Mouse (Mus musculus): ENCODE data around the gene Sft2d2.
A peak's percentile ranks its signal among the peaks of the same experiment; 100 is the strongest.

Gene Sft2d2

DNA sequence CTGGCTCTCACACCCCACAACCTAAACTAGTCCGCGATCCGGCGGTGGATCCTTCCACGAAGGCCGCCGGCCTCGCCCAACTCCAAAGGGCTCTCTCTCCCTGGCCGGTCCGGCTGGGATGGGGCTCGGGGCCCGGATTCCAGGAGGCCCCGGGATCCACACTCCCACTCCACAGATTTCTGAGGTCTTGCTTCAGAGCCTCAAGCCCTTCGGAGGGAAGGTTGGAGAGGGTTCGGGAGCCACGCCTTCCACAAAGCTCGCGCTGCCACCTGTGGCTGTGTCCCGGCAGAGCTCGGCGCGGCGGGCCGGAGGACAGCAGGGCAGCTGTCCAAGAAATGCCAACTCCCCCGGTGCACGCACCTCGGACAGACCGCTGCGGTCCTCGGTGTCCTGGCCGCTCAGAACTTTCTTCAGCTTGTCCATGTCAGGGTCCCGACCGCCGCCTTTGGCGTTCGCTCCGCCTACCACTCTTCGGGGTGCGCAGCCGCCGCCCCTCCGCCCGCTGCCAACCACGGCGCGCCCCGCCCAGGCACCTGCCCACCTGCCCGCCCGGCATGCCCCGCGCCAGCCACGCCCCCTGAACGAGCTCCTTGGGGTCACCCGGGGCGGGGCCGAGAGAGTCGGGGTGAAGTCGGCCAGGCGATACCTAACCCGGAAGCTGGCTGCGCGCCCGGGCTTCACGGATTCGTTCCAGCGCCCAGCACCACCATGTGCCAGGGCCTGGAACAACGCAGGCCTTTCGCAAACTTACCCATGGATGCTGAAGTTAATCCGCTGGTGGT, at the start of gene Sft2d2:
Gene Sft2d2, minus strand, starts transcription at position 559 of the 782 bp plus-strand sequence.
- DNase-seq: peak; percentile 94 to 97

DNA sequence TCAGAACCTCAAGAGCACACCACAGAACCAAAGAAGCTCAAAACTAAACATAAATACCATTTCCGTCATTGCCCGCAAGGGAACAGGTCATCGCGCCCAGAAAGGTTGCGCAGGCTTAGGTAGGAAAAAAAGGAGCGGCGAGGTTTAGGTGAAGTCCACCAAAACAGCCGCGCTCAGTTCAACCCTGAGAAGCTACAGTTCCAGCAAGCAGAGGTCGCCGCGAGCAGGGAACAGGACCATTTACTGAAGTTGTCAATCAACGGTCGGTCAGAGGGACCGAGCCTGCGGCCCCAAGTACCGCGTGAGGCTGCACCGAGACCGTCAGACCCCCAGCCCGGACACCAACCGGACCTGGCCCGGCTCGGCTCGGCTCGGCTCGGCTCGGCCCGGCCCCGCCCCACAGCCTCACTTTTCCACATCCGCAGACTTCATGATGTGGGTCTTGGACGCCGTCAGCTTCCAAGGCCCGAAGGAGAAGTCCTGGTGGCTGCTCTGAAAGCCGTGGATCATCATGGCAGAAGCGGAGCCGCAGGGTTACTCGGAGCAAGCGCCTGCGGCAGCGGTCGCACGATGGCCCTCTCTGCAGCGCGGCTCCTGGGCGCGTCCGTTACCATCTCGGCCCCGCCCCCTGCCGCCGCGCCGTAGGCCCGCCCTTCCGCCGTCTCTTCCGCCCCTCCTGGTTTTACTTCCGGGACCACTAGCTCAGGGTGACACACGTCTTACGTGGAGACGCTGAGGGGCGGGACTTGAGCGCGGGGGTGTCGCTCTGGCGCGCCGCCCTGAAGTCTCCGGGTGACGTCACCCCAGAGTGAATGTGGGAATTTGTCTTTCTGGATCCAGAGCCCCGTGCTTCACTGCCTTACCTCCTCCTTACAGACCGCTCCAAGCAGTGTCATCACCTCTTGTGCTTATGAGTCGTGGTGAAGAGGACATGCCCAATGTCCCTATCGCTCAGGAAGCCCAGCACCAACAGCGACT, 42.4 kb upstream of the Sft2d2 start, which contains the start of gene Tiprl:
Gene Tiprl, minus strand, starts transcription at position 676 of the 978 bp plus-strand sequence.
- DNase-seq: peak; percentile 97

DNA sequence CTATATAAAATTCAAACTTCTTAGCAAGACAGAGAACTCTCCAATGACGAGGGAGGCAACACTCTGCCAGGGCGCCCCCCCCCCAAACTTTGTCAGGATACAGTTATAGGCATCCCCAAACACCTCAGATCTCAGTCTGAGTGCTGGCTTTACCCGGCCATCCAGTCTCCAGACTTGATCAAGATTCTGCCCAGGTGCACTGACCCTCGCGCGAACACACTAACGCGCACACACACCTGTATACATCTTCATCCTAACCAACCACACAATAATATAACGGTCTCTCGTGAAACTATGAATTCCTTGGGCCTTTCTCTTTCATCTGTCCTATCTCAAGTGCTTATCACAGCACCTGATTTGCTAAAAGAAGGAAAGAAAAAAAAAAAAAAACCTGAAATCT, 41.6 kb upstream of the Sft2d2 start:
- no peak for DNase-seq

DNA sequence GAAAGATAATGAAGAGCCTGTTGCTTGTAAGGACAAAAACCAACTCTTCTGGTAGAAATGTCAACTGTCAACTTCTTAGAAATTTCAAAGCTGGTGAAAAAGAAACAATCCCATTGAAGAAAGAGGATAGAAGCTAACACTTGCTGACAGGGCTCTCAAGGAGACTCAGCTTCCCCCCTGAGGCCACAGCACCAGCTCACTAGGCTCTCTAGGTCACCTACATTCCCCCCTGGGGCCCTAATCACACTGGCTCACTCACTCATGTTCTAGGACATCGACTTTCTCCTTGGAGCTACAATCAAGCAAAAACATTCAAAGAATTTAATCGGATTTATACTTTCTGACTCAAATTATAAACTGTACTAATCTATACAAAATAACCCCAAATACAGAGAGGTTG, 39.6 kb upstream of the Sft2d2 start:
- no peak for DNase-seq

DNA sequence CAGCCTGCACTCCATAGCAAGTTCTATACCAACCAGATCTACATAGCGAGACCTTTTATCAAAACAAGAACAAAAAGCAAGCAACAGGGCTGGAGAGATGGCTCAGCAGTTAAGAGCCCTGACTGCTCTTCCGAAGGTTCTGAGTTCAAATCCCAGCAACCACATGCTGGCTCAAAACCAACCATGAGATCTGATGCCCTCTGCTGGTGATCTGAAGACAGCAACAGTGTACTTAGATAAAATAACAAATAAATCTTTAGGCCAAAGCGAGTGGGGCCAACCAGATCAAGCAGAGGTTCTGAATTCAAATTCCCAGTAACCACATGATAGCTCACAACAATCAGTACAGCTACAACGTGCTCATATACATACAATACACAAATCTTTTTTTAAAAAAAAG, 36.5 kb upstream of the Sft2d2 start:
- no peak for DNase-seq

DNA sequence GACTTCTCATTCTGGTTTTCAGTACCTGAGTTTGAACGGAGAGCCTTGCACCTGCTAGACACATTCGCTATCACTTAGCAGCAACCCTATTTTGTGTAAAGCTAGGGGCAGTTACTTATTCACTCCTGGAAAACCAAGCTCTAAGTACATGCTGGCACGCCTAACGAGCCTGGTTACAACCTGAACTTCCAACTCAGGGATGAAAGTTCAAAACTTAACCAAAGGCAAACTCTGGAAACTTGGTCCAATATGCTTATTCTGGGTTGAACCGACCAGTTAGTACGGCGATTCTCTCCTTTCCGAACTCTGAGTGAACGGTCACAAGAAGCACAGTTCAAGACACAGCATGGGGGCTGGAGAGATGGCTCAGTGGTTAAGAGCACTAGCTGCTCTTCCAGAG, 35.3 kb upstream of the Sft2d2 start:
- no peak for DNase-seq

DNA sequence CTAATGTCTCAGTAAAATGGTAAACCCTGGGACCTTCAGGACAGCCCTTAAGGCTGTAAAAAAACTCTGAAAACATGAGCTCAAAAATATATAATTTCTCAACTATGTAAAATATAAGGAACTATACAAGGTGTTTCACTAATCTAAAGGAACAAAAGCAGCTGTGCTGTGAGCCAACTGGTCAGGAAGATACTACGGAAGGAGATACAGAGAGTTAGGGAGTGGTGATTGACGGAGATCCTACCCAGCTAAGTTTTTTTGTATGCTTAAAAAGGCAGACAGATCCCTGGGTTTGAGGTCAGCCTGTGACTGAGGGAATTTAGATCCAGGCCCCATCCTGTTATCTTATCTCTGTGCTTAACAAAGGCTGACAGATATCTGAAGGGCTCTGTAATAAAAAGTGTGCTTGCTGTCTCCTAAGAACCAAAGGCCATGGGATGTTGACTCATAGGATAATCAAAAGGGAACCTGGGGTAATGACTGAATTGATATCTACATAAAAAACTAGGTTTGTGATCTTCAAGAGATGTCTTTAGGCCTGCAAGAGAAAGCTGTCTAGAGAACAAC, 22.9 kb upstream of the Sft2d2 start:
- DNase-seq: no peak

DNA sequence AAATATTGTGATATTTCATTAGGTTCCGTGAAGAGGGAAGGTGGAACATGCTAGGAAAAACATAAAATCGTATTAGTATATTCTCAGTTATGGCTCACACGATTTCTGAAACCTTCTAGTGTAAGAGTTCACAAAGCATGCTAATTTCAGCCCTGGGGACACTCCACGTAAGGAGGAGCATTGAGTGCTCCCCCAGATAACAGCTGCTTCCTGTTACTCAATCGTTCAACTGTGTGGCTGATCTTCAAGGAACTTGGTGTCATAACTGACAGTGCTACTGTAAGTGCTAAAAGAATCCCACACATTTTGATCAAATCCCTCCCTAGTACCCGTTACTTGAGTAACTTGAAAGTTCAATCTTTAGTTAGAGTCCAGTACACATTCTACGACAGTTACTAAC, 21.6 kb upstream of the Sft2d2 start:
- DNase-seq: no peak

DNA sequence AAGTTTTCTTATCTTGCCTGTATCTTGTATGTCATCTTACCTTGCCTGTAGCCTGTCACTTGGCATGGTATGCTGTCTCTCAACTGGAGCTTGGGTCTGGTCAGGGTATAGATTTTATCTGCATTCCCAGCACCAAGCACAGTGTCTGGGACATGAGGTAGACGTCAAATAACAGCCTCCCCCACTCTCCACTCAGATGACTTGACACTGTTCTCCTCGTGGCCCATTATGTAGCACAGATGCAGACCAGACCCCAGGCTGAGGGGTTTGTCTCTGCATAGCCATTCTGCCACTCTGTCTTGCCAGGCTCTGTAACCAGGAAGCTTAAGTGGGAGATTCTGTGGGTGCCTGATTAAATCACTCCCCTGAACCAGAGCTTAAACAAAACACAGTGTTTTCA, 11.4 kb upstream of the Sft2d2 start:
- DNase-seq: no peak

DNA sequence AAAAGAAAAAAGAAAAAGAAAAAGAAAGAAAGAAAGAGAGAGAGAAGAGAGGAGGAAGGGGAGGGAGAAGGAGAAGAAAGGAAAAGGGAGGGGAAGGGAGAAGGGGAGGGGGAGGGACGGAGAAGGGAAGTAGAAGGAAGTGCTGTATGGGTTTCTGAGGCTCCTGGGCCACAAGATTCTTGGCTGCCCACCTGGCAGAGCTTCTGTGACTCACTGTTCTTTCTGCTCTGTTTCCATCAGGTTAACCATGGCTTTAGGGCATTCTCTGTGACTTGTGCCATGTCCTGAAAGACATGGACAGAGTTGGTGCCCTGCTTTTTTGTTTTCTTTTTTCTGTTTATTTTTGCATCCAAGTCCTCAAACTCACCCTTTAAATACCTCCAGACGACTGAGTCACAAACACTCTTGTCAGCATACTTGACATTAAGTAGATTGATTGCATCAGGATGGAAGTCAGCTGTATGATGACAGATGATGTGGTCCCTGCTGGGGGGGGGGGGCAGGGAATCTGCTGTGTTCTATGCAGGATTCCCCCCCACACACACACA, 9.3 kb upstream of the Sft2d2 start:
- DNase-seq: no peak

DNA sequence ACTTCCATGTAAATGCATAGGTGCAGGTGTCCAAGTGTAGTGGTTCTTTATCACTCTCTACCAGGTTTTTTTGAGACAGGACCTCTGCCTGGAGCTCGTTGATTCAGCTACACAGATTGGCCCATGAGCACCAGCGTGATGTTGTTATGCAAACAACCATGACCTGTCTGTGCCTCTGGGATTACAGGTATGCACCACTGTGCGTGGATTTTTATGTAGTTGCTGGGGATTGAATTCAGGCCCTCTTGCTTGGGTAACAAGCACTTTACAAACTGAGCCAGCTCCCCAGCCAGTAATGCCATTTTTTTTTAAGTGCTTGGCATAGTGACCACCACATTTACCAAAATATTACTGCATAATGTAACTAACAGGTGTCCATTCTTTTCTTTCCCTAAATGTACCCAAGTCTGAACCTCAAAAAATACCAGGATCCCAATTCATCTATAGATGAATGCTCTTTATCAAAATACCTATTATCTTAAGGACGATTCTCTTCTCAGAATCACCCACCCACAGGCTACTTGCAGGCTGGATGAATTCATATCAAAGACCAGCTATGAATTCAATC, 7.3 kb upstream of the Sft2d2 start:
- no peak for DNase-seq

DNA sequence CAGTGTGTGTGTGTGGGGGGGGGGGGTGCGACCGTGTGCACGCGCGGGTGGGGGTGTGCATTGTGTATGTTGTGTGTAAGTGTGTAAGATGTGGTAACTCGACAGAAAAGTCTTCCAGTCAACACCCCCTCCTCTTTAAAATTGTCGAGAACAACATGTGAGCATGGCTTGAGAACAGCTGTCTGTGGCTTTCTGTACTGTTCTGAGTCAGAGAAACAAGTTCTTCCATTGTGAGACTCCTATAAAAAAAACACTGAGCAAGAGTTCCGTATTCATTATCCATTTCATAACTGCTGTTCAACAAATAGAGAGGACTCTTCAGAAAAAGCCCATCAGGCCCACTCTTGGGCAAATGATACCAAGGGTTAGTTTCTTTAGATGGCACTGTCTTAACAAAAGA, 6.5 kb upstream of the Sft2d2 start:
- DNase-seq: no peak

DNA sequence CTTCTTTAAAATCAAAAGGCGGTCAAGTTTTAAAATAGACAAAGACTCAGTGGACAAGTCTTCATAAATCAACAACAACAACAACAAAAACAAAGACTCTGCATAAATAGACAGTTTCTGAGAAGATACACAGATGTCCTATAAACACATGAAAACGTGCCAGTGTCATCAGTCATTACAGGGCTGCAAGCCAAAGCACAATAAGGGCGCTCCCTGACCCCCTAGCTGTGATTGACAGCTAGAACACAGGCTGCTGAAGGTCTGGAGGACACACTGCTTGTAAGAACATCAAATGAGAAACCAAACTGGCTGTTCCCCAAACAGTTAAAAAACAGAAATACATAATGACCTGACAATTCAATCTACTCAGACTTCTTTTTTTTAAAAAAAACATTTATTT, 5.4 kb upstream of the Sft2d2 start:
- DNase-seq: no peak

DNA sequence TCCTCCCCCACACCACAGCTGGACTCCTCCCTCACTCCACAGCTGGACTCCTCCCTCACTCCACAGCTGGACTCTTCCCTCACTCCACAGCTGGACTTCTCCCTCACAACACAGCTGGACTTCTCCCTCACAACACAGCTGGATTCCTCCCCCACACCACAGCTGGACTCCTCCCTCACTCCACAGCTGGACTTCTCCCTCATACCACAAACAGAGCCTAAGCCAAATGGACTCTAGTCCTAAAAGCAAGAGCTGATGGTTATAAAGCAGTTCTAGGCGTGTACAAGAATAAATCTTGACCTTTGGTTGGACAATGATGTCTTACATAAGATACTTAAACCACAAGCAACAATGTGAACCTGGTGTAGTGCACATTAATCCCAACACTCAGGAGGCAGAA, 4.7 kb upstream of the Sft2d2 start:
- no peak for DNase-seq

DNA sequence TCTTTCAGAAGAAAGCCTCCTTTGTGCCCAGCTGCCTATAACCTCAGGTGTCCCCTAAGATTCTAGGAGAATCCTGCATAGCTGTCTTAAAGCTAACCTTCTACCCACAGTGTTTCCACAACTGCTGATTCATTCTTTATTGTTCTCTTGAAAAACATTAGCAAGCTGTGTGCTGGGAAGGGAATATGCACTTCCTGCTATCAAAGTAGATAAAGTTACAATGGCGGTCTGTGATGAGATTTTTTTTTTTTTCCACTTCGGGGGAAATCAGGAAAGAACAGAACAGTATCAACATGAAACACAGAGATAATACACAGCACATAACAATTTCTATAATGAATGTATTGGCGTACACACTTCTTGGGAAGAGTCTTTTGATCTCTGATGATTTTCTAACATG, 3.6 kb upstream of the Sft2d2 start:
- no peak for DNase-seq

DNA sequence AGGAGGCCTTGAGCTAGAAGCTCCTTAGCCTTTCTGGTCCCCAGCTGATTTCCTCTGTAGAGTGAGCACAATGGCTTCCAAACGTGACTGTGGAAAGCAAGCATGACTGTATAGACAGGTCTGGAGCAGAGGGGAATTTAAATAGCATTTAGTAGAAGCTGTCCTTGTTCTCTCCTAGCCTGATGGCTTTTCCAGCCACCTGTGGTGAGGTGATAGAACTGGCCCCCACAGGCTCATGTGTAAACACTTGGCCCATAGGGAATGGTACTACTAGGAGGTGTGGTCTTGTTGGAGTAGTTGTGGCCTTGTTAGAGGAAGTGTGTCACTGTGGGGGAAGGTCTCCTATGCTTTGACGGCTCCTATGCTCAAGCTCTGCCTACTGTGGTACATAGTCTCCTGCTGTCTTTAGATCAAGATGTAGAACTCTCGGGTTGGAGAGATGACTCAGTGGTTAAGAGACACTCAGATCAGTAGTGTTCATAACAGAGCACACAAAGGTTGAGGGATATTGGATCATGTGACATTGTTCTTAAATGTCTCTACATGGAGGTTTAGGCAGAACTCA, 1.2 kb upstream of the Sft2d2 start:
- DNase-seq: no peak

DNA sequence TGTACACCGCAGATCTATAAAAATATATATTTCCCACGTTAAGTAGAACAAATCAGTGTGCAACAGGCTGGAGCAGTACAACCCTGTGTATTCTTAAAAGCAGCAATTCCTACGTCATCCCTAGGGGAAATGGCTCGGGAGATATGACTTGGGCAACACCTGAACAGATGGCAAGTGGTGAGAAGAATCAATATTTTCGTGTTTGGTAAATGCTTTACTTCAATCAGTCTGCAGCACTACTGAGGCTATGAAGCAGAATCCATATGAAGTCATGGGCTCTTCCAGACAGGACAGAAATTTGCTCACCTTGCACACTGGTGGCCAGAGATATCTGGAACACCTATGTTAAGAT, 400 bp upstream of the Sft2d2 start:
- no peak for DNase-seq

DNA sequence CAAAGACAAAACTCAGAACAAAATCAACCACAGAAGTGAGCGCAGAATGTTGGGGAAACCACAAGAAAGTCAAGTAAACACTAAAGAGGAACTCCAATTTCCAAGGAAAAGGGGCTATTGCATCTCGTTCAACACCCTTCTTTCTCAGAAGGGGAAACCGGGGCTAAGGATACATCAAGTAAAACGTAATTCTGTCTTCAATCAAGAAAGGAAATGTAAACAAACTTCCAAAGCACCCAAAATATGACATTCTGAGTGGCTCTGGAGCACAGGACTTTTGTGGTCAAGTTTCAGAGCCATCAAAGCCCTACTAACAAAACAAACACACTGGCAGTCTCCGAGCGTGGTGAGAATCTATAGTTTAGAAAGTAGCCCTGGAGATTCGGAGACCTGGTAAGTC, 812 bp downstream of the Sft2d2 start:
- DNase-seq: no peak

DNA sequence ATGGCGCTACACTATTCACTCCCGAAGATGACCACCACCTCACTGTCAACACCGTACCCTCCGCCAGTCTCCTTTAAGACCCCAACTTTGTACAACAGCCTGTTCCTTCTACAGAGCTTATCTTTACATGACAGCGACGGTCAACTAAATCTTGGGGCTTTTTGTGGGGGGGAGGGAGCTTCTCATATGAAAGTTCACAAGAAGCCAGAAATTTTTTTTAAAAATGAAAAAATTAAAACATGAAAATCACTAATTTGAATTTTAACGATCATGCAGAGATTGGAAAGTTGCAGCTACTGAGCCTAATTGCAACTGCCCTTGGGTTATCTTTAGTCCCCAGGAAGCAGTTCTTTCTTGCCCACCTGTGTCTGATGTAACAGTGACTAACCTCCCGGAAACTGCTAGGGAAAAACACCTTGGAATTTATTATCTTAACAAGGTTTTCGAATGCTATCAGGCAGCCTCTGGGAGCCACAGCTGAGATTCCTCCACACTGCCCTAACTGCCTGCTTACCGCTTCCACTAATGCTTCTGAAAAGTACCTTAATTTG, 1.4 kb downstream of the Sft2d2 start:
- DNase-seq: no peak

DNA sequence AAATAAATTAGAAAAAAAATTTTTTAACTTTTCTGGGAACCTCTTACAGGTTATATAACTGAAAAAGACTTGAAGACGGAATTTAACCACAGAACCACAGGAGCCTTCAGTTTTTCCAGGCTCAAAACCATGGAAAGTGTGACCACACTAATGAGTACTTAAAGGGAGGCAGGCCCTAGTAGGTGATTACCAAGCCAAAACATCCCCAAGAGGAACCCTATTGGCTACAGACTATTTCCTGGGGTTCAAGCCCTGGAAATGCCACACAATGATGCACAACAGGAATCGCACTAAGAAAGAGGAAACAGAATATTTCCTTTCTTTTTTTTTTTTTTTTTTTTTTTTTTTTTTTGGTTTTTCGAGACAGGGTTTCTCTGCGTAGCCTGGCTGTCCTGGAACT, 2.1 kb downstream of the Sft2d2 start:
- no peak for DNase-seq

DNA sequence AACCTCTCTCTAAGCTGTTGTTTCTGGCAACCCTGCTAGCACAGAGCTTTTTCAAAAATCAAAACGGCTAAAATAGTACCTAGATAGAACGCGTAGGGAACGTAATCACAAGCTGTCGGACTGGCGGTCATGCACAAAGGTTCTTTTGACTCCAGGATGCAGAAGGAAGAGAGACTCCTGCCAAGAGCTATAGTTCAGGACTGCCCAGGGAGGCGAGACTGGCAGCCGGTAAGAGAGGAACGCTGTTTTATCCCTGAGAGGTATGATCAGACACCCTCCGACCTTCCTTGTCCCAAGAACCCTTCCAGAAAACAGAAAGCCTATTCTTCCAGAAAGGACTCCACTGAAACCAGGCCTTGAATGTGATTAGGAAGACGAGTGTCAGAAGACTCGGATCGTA, 2.6 kb downstream of the Sft2d2 start:
- DNase-seq: no peak

DNA sequence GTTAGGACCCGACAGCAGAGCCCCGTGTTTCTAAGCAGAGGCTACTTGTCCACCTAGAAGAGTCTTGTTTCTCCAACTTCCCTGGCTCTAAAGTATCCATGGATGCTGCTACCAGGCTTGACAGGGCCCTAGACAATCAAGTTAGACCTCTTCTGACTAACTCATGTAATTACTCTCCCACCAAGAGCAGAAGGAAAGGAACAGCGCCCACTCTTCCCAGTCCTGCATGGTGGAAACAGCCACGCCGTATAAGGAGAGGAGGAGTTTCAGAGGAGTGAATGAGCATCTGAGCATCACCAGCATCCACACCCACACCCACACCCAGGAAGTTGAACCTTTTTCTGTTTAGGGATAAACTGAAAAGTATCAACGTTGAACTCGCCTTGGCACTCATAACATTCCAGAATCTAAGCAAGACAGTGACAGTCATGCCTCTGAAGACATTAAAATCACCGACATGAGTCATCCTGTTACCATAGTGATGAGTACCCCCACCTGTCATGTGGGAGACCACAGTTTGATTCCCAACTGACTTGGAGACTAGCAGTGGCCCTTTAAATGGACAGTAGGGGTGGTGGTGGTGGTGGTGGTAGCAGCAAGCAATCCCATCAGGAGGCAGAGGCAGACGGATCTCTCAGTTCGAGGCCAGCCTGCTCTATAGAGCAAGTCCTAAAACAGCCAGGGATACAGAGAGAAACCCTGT, 3.5 kb downstream of the Sft2d2 start:
- DNase-seq: no peak

Measured in kidney, postnatal 4 days (tissue).